Mouse (Mus musculus) forebrain, embryonic 11.5 days (tissue): ENCODE data around the gene Gm5269. TPM values are rescaled to one million over a fixed set of nuclear protein-coding genes. Genes with fewer than 3 reads are reported as not detected.

Source experiments
- ATAC-seq: fragments of 200-750 bp; cut with Nextera tagmentation; replicated peaks from 2 replicates; pipeline ENCODE4 v1.8.0; 2017; ENCODE audit warnings: moderate TSS enrichment; ENCODE audit not compliant: low FRiP score
- DNase-seq: peaks from one replicate; pipeline ENCODE4 v3.0.0-alpha.2; 2017; ENCODE audit warnings: low spot score
- H3K27ac ChIP-seq: fragments of 300-500 bp; sonication (generic); 2 replicates; pipeline ENCODE4 v1.5.1; 2014; ENCODE audit warnings: low read depth, low read length
- H3K27me3 ChIP-seq: fragments of 300-500 bp; sonication (generic); 2 replicates; pipeline ENCODE4 v1.6.1; 2014; ENCODE audit warnings: mild to moderate bottlenecking, low read length, mixed read lengths; ENCODE audit not compliant: control insufficient read depth, insufficient read depth
- H3K36me3 ChIP-seq: fragments of 300-500 bp; sonication (generic); 2 replicates; pipeline ENCODE4 v1.6.1; 2014; ENCODE audit warnings: mild to moderate bottlenecking, low read length, moderate library complexity, mixed read lengths; ENCODE audit not compliant: control insufficient read depth, insufficient read depth
- H3K4me1 ChIP-seq: fragments of 300-500 bp; sonication (generic); replicated peaks from 2 replicates; pipeline ENCODE4 v1.6.1; 2014; ENCODE audit warnings: low read length, mixed read lengths; ENCODE audit not compliant: control insufficient read depth, insufficient read depth
- H3K4me2 ChIP-seq: fragments of 300-500 bp; sonication (generic); 2 replicates; pipeline ENCODE4 v1.6.1; 2014; ENCODE audit warnings: low read depth, mild to moderate bottlenecking, low read length, moderate library complexity, mixed read lengths; ENCODE audit not compliant: severe bottlenecking
- H3K4me3 ChIP-seq: fragments of 300-500 bp; sonication (generic); 2 replicates; pipeline ENCODE4 v1.5.1; 2014; ENCODE audit warnings: low read depth, low read length
- H3K9ac ChIP-seq: fragments of 300-500 bp; sonication (generic); 2 replicates; pipeline ENCODE4 v1.6.1; 2014; ENCODE audit warnings: low read length
- H3K9me3 ChIP-seq: fragments of 300-500 bp; sonication (generic); 2 replicates; pipeline ENCODE4 v1.6.1; 2016; ENCODE audit warnings: low read length, mixed read lengths; ENCODE audit not compliant: control insufficient read depth
- WGBS: fragments of 180-500 bp; shearing (Covaris S2); extraction: QIAGEN DNeasy Blood & Tissue Kit; methylation state at CpG from one replicate; pipeline ENCODE4 v1.1.7; 2014; 5-methylcytosine and 5-hydroxymethylcytosine counted together
- polyA plus RNA-seq: library from polyadenylated mRNA; unstranded; fragments of >200 nt; fragmentation: Nextera tagmentation; extraction: Ambion mirVana; gene quantifications from 2 replicates; pipeline ENCODE4 v1.2.1, GENCODE M21; 2014

Gene Gm5269
- polyA plus RNA-seq, 1 experiment from 2014 or later: not detected

GRCm38 (mm10) chr1:45894168-45894912, 4.3 kb upstream of the Gm5269 start:
- Histone ChIP-seq H3K4me1 (no peaks in the 10 kb centered on the region), H3K36me3 (no peaks in the 10 kb centered on the region), H3K9me3 (no peaks in the 10 kb centered on the region), H3K4me2 (no peak overlapping the region), H3K27me3 (no peaks in the 10 kb centered on the region), H3K4me3 (no peak overlapping the region), H3K9ac (no peak overlapping the region), H3K27ac (no peak overlapping the region)
- 92% methylated on average over 6 of the region's 6 CpGs for WGBS
- ATAC-seq (no peak), DNase-seq (no peak)

GRCm38 (mm10) chr1:45891986-45892385, 1.9 kb upstream of the Gm5269 start:
- Histone ChIP-seq H3K4me3 (no peak overlapping the region), H3K9ac (no peak overlapping the region), H3K36me3 (no peaks in the 10 kb centered on the region), H3K4me2 (no peak overlapping the region), H3K4me1 (no peaks in the 10 kb centered on the region), H3K9me3 (no peaks in the 10 kb centered on the region), H3K27ac (no peak overlapping the region), H3K27me3 (no peaks in the 10 kb centered on the region)
- DNase-seq: no peak
- 81% methylated on average over 2 of the region's 2 CpGs for WGBS
- no peak for ATAC-seq

- ATAC-seq (no peak), DNase-seq (no peak)
- Histone ChIP-seq H3K9ac (no peak overlapping the region), H3K4me1 (no peaks in the 10 kb centered on the region), H3K27ac (no peak overlapping the region), H3K36me3 (no peaks in the 10 kb centered on the region), H3K9me3 (no peaks in the 10 kb centered on the region), H3K27me3 (no peaks in the 10 kb centered on the region), H3K4me3 (no peak overlapping the region), H3K4me2 (no peak overlapping the region)
- WGBS: 94% methylated on average over 9 of the region's 9 CpGs
These were observed 3.3 kb downstream of the Gm5269 start for GRCm38 (mm10) chr1:45886800-45887199.

- DNase-seq (no peak), ATAC-seq (no peak)
- no peak overlapping the region for H3K27ac ChIP-seq
- no peaks in the 10 kb centered on the region for H3K36me3 ChIP-seq
- no peak overlapping the region for H3K4me3 ChIP-seq
- H3K4me1 ChIP-seq: no peaks in the 10 kb centered on the region
- H3K27me3 ChIP-seq: no peaks in the 10 kb centered on the region
- H3K9me3 ChIP-seq: no peaks in the 10 kb centered on the region
- H3K4me2 ChIP-seq: no peak overlapping the region
- H3K9ac ChIP-seq: no peak overlapping the region
These were observed 6.7 kb downstream of the Gm5269 start for GRCm38 (mm10) chr1:45883378-45883777.

GRCm38 (mm10) chr1:45882076-45882475, 8.0 kb downstream of the Gm5269 start:
- no peak overlapping the region for H3K27ac ChIP-seq
- H3K4me1 ChIP-seq: no peaks in the 10 kb centered on the region
- no peaks in the 10 kb centered on the region for H3K27me3 ChIP-seq
- DNase-seq (no peak), ATAC-seq (no peak)
- H3K9me3 ChIP-seq: no peaks in the 10 kb centered on the region
- H3K4me2 ChIP-seq: no peak overlapping the region
- WGBS: 76% methylated on average over 6 of the region's 6 CpGs
- H3K9ac ChIP-seq: no peak overlapping the region
- H3K36me3 ChIP-seq: no peaks in the 10 kb centered on the region
- no peak overlapping the region for H3K4me3 ChIP-seq

- H3K4me1 ChIP-seq: no peaks in the 10 kb centered on the region
- H3K4me2 ChIP-seq: no peak overlapping the region
- H3K36me3 ChIP-seq: no peaks in the 10 kb centered on the region
- no peak overlapping the region for H3K9ac ChIP-seq
- ATAC-seq: no peak
- no peak for DNase-seq
- no peaks in the 10 kb centered on the region for H3K27me3 ChIP-seq
- H3K9me3 ChIP-seq: no peaks in the 10 kb centered on the region
- no peak overlapping the region for H3K27ac ChIP-seq
- no peak overlapping the region for H3K4me3 ChIP-seq
- 87% methylated on average over 3 of the region's 3 CpGs for WGBS
These were observed 8.7 kb downstream of the Gm5269 start for GRCm38 (mm10) chr1:45881228-45881832.

GRCm38 (mm10) chr1:45877463-45877862, 12.6 kb downstream of the Gm5269 start:
- Histone ChIP-seq H3K4me3 (no peak overlapping the region), H3K27ac (no peak overlapping the region), H3K9ac (no peak overlapping the region), H3K27me3 (no peaks in the 10 kb centered on the region), H3K9me3 (no peaks in the 10 kb centered on the region), H3K4me2 (no peak overlapping the region), H3K36me3 (no peaks in the 10 kb centered on the region), H3K4me1 (no peaks in the 10 kb centered on the region)
- DNase-seq (no peak), ATAC-seq (no peak)
- WGBS: 88% methylated on average over 3 of the region's 3 CpGs

GRCm38 (mm10) chr1:45876450-45877198, 13.4 kb downstream of the Gm5269 start:
- H3K4me2 ChIP-seq: no peak overlapping the region
- H3K9me3 ChIP-seq: no peaks in the 10 kb centered on the region
- H3K27ac ChIP-seq: no peak overlapping the region
- DNase-seq (no peak), ATAC-seq (no peak)
- no peak overlapping the region for H3K4me3 ChIP-seq
- H3K27me3 ChIP-seq: no peaks in the 10 kb centered on the region
- no peaks in the 10 kb centered on the region for H3K36me3 ChIP-seq
- H3K4me1 ChIP-seq: no peaks in the 10 kb centered on the region
- no peak overlapping the region for H3K9ac ChIP-seq
- WGBS: 92% methylated on average over 6 of the region's 6 CpGs
